Mouse (Mus musculus) induced T-regulatory cell, adult 2 months (primary cell): ENCODE results near the gene Six3.

Source experiments
- DNase-seq: peaks from one replicate; pipeline ENCODE4 v3.0.0-alpha.2; 2012; ENCODE audit warnings: low read depth

Gene Six3

GRCm38 (mm10) chr17:85612526-85613265 is 712 bp upstream of the Six3 start:
- no peak for DNase-seq

DNA sequence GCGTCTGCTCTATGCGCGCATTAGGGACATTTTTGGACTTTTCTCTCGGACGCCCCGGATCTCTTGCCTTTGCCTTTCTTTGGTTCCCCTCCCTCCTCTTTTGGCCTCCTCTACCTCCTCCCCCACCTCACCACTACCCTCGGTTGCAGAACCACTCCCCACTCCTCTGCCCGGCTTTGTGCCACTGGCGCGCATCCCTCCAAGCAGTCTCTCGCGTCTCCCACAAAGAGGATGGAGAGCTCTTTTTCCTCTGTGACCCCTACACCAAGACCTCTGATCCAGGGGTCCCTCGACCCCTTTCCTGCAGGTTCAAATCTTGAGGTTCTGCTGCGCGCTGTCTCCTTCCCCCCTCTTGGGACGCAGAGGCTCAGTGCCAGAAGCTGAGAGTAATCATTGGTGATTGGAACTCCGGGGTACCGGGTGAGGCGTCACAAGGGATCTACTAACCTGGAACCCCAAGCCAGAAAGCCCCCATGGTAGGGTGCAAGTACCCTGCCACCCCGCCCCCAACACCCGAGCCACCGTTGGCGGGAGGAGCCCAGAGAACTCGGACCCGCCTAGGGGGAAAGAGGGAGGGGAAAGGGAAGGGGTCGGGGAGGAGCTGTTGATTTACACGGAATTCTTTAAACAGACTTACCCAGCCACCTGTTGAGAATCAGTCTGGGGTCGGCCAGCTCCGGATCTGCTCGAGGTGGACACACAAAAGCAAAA is 758 bp downstream of the Six3 start:
- no peak for DNase-seq

- no peak for DNase-seq
Observed at GRCm38 (mm10) chr17:85614722-85615331, 1.4 kb downstream of the Six3 start.

- no peak for DNase-seq
Observed at GRCm38 (mm10) chr17:85615586-85615985, 2.2 kb downstream of the Six3 start.

GRCm38 (mm10) chr17:85616526-85617500 is 3.4 kb downstream of the Six3 start:
- DNase-seq: no peak

DNA sequence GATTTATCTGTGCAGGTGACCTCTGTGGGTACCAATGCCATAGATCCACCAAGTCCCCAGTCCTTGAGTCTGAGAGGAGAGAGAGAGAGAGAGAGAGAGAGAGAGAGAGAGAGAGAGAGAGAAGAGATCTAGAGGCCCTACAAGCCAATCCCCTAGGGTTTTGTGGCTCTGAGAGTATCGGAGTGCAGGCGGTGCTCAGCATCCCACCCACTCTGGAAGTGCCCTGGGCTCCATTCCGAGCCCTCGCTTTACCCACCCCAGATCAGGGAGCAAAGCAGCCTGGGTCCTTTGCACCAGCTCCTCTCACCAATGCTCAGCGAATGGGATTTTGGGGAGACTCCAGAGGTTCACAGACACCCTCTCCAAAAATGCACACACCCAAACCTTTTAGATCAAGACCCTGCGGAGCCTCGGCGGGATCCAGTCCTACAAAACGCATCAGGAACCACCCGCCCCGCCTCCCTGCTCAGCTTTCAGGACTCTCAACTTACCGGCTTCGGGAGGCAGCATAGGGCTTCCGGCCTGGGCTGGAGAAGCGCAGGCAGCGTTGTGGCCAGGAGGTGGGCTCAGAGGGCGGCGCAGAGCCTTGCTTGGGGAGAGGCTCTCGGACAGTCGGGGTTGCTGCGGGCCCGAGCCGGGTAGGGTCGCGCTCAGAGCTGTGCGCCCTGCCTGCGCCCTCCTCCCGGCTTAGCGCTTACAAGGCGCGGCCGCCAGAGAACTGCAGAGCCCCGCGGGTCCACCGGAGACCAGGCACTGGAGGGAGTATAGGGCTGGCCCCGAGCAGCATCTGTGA is 4.4 kb downstream of the Six3 start:
- no peak for DNase-seq

DNA sequence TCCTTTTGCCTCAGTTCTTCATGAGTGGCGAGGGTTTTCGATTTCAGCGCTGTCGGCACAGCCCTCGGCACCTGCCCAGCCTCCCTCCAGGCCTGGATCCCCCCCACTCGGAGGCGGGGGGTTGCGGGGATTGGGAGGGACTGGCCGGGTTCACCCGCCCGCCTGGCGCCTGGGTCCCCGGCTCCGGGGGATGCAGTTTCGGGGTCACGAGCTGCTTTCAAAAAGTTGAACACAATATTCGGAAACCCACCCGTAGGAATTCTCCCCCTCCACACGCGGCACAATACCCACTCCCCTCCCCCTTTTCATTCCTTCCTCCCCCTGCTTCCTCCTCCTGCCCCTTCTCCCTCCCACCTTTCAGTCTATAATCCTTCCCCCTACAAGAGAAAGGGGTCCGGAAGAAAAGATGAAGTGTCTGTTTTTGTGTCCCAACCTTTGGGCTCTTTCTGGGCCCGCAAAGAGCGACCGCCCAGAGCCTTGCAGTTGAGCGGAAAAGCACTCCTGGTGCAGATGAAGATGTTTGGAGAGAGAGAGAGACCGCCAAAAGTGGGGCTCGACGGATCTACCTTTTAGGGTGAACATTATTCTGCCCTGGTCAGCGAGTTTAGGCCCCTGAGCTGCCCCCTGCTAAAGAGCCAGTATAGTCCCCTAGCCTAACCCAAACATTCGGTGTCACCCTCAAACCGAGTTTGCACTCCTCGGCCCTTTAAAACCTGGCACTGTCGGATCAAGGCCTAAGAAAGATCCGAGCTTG is 5.1 kb downstream of the Six3 start:
- no peak for DNase-seq

DNA sequence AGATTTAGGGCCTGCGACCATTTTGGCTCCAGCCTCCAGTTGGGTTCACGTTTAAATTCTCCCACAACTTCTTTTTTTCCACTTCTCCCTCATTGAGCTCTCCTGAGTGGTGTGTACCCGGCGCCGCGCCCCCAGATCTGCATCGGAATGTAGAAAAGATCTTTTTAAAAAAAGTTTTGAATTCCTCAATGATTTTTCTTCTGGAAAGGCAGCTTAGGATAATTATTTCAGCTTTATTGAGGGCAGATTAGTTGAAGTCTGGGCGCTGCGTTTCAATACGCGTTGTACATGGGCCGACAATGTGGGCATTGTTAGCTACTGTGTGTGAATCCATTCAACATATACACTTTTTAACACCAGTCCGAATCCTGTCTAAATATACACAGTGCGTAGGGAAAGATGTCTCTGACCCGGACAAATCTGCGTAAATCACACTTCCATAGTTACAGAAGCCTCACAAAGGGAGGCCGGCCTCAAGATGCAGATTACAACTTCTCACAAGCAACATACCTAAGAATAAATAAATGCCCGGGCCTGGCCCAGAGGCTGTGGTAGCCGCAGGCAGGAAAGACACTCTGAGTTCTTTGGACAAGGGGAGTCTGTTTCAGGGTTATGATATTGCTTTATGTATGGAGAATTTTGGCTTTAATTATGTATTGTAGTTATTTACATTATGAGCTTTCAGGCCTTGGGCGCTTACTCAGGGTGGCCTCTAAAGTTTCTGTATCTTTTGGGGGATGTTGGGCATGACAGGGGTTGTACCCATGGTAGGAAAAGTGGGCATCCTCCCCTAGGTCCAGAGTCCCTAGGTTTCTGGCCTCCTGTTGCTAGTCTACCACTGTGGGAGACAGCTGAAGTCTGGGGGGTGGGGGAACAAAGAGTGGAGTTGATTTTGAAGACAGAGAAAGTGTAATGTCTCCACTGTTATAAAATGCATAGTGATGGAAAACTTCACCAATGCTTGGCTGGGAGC is 6.0 kb downstream of the Six3 start:
- no peak for DNase-seq

GRCm38 (mm10) chr17:85620086-85620481 is 6.7 kb downstream of the Six3 start:
- no peak for DNase-seq

DNA sequence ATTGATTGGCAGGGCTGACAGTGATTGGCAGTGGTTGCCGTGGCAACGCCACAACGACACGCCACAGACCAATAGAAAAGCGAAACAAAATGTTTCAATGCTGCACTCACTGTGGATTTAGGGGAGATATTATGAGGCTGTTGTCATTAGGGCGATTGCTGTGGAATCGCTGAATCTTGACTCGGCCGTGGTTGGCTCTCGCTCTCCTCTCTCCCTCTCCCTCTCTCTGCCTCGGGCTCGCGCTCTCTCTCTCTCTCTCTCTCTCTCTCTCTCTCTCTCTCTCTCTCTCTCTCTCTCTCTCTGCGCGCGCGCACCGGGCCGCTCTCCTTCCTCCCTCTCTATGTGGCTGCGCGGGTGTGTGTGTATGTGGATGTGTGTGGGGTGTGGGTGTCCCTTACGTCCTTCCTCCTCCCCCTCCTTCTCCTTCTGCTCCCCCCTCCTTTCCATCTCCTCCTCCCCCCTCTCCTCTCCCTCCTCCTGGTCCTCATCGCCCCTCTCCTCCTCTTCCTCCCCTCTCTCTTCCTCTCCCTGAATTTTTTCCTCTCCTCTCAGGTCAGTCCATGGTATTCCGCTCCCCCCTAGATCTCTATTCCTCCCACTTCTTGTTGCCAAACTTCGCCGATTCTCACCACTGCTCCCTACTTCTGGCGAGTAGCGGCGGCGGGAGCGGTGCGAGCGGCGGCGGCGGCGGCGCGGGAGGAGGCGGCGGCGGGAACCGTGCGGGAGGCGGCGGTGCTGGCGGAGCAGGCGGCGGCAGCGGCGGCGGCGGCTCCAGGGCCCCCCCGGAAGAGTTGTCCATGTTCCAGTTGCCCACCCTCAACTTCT is 7.5 kb downstream of the Six3 start:
- peak; percentile 31 for DNase-seq

- peak; percentile 10 for DNase-seq
Observed at GRCm38 (mm10) chr17:85621505-85622310, 8.3 kb downstream of the Six3 start.

DNA sequence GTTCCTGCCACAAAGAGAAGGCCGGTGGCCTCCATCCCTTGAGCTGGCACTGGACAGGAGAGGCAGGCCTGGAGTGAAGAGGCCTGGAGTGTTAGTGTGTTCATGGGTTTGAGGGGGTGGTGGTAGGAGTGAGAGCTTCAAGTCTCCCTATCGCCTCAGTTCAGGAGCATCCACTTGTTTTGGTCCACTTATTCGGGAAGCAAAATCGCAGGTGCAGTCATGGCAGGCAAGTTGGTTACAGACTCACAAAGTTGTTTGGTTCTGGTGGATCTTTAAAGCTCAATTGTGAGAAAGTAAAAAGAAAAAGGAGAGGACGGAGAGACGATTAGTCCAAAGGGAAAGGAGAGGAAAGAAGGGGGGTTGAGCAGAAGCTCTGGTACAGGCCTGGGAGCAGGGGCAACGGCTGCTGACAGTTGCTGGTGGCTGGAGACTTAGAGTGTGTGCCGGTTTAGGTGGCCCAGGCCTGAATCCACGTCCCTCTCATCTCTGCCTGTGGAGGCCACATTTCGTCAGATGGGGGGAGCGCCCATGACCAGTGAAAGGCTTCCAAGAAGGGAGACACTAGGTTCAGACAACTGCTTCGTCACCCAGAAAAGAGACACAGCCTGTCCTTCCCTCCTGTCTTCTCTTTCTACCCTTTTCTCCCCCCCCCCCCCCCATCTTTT is 9.2 kb downstream of the Six3 start:
- no peak for DNase-seq

DNA sequence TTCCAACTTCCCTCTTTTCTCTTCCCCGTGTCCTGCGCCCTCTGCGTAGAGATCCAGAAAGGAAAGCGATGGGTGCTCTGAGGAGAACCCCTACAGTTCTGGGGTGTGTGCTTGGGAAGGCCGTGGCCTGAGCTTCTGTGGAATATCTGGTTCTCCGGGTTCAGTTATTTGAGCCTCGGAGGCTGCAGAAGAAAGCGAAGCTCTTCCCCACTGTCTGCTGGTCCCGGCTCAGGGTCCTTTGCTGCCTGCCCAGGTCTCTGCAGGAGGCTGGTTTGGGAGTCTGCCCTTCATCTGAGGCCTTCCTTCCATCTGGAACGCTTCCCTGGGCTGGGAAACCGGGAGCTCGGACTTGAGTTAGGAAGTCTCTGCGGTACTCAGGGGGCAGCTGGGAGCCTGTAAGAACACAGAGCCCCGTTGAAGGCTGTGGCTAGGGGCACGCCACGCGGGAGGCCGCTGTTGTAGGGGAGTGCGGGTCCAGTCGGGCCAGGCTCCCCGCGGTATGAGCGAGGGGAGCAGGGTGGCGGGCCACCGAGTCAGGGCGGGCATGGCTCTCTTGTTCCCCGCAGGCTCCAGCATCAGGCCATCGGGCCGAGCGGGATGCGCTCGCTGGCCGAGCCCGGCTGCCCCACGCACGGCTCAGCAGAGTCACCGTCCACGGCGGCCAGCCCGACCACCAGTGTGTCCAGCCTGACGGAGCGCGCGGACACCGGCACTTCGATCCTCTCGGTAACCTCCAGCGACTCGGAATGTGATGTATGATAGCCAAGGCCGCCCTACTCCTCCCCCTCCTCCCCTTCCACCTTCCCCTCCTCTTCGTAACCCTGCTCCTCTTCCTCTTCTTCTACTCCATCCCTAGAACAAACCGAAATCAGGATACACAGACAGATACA is 10.0 kb downstream of the Six3 start:
- DNase-seq: no peak

GRCm38 (mm10) chr17:85624051-85624420 is 10.6 kb downstream of the Six3 start:
- DNase-seq: no peak

GRCm38 (mm10) chr17:85624981-85625940 is 11.9 kb downstream of the Six3 start:
- no peak for DNase-seq
